Mouse (Mus musculus) neural tube, embryonic 10.5 days (tissue): ENCODE results near the gene Sgpl1.

Source experiments
- DNase-seq: peaks from one replicate; pipeline ENCODE4 v3.0.0-alpha.2; 2017; ENCODE audit warnings: low spot score; ENCODE audit errors: extremely low spot score

Gene Sgpl1

DNA sequence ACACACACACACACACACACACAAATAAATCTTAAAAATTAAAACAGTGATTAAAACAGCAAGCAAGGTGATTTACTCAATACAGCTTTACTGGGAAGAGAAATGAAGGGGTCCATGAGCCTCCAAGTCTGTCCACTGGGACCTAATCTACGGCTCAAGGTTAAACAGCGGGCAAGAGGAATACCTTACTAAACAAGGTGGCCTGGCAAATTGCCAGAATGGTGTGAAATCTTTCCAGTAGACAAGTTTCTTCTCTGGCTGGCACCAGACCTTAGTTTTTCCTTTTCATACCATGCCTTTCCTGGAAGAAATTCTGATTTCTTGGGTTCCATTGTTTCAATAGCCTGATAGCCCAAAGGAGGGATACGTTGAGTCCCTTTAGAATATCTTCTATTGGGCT lies 59.0 kb downstream of the Sgpl1 start:
- DNase-seq = no peak

- DNase-seq = no peak
Observed at GRCm38 (mm10) chr10:61086502-61086901, 61.0 kb downstream of the Sgpl1 start.

- DNase-seq = no peak
Observed at GRCm38 (mm10) chr10:61085364-61085763, 62.1 kb downstream of the Sgpl1 start.

GRCm38 (mm10) chr10:61080931-61081255 lies 66.6 kb downstream of the Sgpl1 start:
- no peak for DNase-seq

DNA sequence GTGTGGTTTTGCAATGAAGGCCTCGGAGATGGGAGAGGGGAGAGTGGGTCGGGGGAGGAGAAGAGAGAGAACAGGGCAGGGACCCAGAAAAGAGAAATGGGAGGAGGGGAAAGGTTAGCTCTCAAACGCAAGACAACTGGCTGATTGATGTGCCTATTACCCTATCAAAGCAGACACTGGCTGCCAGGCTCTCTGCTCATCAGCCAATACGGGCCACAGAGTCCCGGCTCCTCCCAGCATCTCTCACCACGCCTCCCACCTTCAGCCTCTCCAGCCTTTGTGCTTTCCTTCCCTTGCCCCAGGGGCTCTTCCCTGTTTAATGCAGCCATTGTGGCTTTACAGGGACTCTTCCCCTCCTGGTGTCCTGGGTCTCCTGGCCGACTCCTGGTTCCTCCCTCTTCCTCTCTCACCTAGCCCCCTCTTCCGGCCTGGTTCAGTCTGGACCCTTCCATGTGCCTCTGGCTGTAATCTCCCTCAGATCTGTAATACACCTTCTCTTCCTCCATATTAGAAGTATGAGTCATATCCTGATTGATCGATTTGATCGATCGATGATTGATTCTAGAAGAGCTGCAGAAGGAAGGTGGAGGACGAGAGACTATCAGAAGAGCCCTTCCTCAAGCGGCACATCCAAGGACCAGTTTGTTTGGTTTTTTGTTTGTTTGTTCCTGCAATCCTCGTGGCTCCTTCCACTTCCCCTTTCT lies 67.1 kb downstream of the Sgpl1 start:
- DNase-seq = peak; percentile 72

DNA sequence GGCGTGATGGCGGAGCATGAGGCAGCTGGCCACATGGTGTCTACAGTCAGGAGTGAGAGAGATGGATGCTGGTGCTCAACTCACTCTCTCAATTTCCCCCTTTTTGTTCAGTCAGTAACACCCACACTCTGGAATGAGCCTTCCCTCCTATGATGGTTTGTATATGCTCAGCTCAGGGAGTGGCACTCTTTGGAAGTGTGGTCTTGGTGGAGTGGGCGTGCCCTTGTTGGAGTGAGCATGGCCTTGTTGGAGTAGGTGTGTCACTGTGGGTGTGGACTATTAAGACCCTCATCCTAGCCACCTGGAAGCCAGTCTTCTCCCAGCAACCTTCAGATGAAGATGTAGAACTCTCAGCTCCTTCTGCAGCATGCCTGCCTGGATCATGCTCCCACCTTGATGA lies 71.9 kb downstream of the Sgpl1 start:
- DNase-seq = no peak

GRCm38 (mm10) chr10:61074643-61075042 lies 72.9 kb downstream of the Sgpl1 start:
- DNase-seq = no peak

DNA sequence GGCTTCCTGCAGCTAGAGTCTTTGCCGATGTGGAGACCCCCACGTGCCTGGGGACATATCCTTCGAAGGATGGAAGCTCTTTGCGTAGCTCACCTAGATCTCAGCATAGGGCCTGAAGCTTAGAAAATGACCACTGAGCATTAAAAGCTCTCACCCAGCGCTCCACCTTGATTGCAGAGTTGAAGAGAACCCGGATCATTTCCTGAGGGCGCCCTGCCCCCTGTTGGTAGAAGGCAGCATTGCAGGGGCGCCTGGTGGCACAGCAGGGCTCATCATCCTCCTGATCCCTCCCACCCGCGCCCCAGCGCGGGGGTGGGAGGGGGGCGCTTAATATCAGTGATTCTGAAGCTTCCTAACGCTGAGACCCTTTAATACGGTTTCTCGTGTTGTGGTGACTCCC lies 75.2 kb downstream of the Sgpl1 start:
- peak; percentile 78 for DNase-seq

- DNase-seq = peak; percentile 44
Observed at GRCm38 (mm10) chr10:61069248-61069647, 78.3 kb downstream of the Sgpl1 start.

DNA sequence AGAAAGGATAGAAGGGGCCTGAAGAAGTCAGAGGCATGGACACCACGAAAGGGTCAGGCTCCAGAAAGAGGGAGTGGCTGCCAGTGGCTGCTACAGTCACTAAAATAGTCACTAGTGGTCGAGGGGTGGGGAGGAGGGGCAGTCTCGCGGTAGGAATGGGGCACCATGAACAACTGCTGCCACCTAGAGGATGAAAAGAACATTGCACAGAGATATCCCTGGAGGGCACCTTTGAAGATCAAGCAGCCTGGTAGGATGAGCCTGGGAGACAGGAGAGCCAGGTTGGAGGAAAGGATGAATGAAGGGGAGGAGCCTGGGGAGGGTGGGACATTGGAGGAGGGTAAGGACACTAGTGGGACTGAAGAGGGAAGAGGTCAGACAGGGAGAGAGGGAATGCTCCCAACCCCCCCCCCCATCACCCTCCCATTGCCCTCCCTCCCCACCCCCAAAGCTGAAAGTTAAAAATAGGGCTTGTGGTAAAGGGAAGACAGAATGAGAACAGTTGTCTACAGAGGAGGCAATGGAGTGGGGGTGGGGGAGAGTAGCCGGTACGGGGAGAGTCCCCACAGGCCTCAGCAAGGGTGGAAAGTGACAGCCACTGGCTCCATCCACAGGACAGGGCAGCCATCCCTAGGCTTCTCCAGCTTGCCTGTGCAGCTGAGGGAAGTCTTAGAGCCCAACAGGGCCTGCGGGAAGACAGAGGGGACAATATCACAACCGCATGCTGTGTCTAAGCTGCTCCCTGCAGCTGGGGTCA lies 78.9 kb downstream of the Sgpl1 start:
- DNase-seq = peak; percentile 66

DNA sequence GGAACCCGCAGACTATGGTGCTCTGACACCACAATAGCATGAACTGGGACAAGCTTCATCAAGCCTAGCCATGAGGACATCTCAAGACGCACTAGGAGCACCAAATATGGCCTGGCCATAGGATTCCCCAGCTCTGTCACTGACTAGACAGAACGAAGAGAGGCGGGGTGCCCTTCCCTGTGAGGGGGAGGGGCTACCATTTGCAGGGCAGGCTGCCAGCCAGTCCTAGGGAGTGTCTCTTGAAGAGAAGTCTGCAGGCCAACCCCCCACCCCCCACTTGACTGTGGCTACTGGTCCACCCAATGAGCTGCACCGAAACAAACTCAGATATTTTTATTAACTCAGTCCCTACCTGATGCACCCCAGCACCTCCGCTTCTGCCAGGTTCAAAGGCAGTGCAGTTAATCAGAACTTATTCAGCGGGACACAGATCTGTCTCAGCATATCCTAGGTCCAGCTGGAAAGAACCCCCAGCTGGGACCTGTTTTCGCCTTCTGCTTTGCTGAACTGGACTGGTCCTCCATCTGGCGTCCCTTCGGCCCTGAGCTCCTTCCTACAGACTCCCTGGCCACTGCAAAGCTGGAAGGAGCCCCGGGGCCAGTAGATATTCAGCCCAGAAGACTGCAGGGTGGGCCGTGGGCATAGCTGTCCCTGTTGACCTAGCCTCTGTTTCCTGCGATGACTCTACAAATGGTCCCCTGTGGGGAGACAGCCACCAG lies 82.1 kb downstream of the Sgpl1 start:
- no peak for DNase-seq

- peak; percentile 73 for DNase-seq
Observed at GRCm38 (mm10) chr10:61064635-61065034, 82.9 kb downstream of the Sgpl1 start.

GRCm38 (mm10) chr10:61063271-61063864 lies 84.1 kb downstream of the Sgpl1 start:
- DNase-seq = no peak

GRCm38 (mm10) chr10:61059543-61060110 lies 87.9 kb downstream of the Sgpl1 start:
- no peak for DNase-seq

DNA sequence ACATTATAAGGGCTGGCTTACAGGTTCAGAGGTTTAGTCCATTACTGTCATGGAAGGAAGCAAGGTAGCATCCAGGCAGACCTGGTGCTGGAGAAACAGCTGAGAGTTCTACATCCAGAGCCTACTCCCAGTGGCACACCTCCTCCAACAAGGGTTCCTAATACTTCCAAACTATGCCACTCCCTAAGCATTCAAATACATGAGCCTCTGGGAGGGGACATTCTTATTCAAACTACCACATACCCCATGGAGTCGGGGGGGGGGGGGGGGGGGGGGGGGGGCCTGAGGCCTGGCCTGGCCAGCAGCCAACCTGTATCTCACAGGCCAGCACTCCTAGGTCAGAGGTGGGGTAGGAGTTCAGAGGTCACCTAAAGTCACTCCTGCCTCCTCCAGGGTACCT lies 88.4 kb downstream of the Sgpl1 start:
- DNase-seq = no peak

DNA sequence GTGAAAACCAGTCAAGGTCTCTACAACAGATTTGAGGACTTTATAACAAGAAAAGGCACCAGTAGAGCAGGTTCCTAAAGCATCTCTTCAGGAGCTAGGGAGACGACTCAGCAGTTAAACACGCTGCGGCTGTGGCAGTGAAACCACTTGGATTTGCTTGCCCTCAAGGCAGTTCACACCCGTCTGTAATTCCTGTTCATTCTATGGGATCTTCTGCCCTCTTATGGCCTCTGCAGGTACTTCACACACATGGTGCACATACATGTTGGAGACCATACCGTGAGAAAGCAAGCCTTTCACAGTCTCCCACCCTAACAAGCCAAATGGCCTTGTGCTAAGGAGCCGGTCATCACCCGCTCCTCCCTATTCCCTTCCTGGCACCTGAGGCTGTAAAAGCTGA lies 90.8 kb downstream of the Sgpl1 start:
- DNase-seq = no peak

DNA sequence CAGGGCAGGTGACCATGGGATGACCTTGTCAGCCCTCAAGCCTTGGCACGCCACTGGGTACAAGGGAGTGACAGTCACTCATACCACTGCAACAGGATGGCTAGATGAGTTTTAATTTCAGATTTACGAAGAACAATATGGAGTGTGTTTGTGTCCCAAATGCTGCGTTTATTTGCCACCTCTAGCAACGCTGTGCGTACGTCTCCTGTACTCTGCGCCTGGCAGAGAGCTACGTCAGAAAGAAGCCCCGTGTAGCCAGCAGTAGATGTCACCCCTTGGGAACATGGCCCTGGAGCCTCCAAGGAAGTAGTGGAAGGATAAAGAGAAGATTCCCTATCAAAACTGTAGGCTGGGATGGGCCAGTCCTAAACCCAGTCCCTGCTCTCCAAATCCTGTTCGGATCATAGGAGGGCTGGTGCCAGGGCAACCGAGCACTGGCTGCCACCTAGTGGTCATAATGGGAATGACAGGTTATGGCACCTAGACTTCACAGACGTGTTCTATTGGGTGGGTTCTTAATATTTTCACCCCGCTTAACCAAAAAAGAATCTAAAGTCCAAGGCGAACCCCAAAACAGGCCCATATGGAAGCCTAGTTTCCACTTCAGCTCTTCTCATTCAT lies 95.4 kb downstream of the Sgpl1 start:
- peak; percentile 71 for DNase-seq
